Mouse (Mus musculus) spleen, postnatal 14 days (tissue): ENCODE measurements around the gene Smarcc2.
A peak's percentile ranks its signal among the peaks of the same experiment; 100 is the strongest.
"Not testable (repeated sequence)": the region's sequence is repeated elsewhere in the genome, so short reads cannot be mapped to it uniquely, and the experiment has no call there.

Experiments used
- DNase-seq, 2 experiments: peaks; one replicate each; pipeline ENCODE4 v3.0.0; 2021 to 2022; ENCODE audit warnings: low spot score in 2 of 2

Gene Smarcc2

DNA sequence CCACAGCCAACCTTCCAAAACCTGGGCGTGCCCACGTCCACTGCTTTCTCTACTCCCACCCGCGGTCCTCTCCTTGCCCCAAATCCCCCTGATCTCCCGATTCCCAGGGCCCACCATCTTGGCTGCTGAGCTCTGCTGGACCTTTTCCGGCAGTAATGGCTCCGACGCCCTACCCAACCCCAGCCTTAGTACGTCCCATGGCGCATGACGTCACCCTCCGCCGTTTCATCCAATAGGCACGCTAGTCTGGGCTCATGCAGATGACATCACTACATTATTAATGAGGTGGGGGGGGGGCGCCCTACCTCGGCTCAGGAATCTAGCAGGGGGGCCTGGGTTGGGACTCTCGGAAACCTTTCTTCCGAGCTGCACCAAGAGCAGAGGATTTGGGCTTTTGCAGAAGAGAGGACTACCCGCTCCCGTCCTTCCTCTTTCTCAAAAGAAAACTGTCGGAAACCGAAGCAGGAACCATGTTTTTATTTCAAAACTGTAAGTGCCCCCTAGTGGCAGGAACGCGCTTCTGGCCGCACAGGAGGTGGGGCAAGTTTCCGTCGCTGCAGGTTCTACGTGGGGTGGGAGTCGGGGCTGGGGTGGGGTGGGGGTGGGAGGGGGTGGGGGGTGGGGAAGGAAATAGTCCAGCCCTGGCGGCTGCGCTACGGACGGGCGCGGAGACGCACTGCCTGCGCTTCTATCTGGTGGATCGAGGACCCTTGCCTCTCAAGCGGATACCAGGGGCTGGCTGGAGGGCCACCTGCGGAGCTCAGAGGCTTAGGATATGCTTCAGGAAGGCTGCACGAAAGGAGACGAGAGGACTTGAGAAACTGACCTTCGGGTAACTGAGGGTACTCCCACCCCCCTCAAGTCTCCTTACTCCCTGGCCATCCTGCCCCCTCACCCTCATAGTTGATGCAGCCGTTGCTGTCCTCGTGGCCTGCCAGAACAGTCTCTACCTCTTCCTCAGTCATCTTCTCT, 34.9 kb downstream of the Smarcc2 start, which contains the start of gene Myl6:
Gene Myl6, minus strand, starts transcription at position 451 of the 972 bp plus-strand sequence.
- DNase-seq = peak; percentile 94 to 96

DNA sequence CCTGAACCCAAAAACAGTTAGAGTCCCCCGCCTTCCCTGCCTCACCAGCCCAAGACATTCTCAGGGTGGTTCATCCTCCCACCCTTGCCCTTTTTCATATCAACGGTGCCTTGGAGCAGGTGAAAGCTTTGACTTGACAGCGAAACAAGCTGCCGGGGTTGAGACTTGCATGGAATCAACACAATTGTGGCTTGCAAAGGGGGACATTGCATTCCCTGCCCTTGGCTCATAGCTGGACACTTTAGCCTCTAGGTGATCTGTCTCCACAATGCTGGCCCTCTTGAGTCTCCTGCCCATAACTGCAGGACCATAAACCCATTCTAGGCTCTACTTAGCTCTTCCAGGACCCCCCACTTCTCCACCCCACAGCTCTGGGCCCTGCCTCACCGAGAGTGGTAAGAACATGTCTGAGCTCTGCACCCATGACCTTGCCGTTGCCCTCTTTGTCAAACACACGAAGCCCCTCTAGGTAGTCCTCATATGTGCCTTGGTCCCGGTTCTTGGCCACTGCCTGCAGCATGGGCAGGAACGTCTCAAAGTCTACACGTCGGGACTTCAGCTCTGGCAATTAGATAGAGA, 35.7 kb downstream of the Smarcc2 start:
- no peak for DNase-seq

DNA sequence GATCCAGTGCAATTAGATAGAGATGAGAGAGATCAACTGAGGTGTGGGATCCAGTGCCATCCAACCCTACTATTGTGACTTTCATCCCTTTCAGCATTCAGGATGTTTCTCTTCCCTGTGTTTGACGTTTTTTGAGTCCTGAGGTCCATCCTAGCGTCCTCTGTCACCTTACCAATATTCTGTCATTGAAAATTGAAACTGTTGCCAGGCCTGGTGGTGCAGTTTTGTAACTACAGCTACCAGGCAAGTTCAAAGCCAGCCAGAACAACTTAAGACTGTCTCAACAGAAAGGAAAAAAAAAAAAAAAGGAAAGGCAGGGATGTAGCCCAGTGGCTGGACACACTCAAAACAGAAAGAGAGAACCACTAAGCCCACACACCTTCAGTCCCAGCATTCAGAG, 36.2 kb downstream of the Smarcc2 start:
- DNase-seq = no peak

DNA sequence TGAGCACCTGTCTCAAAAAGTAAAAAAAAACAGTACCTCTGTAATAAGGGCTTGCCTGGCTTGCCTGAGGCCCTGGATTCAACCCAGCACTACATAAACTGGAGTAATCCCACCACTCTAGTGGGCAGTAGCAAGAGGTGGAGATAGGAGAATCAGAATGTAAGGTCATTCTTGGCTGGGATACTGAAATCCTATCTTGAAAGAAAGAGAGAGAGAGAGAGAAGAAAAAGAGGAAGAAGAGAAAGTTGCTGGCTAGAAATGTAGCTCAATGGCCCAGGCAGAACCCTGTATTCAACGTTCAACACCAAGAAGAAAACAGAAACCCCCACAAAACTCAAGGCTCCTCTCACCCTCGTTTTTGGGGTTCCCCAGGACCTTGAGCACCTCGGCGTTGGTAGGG, 36.9 kb downstream of the Smarcc2 start:
- no peak for DNase-seq

DNA sequence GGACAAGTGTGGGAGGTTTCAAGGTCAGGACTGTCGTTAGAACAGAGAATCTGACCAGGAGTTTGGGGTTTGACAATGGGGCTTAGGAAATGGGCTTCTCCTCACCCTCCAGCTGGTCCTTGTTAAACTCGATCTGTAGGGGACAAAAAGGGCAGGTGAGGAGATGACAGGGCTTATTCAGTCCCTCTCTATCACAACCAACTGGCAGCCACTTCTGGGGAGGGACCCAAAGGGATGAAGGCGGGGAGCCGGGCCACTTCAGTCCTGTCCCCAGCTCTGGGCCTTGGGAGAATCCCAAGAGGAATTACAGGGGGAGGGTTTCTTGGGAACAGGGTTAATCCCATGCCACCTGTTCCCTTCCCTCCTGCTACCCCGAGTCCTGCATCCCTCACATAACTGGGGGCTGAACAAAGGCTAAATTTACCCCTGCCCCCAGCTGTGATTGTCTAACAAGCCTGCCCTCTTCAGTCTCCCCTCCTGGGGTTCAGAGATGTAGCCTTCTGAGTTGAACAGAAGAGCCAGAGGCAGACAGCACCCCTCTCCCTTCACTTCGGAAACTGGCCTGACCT, 37.5 kb downstream of the Smarcc2 start:
- DNase-seq = no peak

DNA sequence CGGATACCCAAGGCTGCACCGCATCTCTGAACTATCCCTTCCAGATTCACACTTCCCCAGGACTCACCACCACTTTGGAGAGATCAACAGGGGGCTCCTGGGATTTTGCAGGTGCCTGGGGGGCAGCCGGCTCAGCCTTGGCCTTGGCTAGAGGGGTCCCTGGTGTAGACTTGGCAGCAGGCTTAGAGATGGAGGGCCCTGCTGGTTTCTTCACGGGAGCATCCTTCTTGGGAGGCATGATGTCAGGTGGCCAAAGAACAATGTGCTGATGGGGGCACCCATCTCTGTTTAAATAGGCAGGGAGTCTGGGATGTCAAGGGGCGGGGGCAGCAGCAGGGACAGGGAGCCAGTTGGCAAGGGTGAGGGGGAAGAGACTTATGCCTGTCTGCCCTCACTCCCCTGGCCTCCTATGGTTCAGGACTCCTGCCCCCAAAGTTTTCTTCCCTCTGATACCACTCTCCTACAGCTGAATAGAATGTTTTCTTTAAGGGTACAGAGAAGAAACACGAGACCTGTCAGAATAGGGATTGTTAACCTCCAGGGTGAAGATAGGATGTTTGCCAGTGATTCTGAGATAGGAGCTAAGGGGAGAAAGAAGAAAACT, 38.2 kb downstream of the Smarcc2 start:
- DNase-seq = no peak

DNA sequence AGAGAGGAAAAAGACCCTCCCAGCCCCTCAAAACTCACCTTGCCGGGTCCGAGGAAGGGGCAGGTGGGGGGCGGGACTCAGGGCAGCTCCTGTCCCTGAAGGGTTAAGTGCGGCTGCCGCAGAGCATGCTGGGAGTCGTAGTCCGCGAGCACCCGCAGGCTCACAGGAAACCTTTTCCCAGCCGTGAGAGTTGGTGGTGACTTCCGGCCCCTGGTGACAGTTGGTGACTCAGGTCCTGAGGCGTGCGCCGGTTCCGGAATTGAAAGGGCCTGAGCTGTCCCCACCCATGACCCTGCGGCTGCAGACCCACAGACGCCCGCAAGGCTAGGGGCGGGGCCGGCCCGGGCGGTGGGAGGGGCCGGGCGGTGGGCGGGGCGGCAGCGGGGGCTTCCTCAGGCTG, 39.5 kb downstream of the Smarcc2 start, which contains the start of gene Myl6b:
Gene Myl6b, minus strand, starts transcription at position 96 of the 400 bp plus-strand sequence.
- DNase-seq = peak; percentile 85 to 92

DNA sequence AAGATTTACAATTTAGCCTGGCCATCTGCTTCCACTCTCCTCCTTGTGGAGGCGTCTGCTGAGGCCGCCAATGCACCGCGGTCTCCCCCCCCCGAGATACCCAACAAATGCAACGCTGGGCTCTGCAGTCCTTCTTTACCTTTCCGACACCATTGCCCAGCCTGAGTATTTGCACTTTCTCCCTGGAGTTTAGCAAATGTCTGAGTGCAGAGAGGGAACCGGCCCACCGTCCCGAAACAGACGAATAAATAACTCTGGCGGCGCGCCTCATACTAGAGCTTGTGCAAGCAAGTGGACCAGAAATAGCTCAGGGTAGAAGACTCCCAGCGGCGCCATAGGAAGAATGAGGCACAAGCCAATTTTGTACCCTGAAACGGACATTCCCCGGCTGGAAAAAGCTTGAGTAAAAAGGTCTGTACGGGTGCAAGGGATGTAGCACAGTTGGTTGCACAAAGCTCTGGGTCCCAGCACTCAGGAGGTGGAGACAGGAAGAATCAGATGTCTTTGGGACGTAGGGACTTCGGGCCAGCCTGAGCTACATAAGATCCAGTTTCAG, 40.1 kb downstream of the Smarcc2 start:
- DNase-seq = peak in 1 of 2 experiments; percentile 40

DNA sequence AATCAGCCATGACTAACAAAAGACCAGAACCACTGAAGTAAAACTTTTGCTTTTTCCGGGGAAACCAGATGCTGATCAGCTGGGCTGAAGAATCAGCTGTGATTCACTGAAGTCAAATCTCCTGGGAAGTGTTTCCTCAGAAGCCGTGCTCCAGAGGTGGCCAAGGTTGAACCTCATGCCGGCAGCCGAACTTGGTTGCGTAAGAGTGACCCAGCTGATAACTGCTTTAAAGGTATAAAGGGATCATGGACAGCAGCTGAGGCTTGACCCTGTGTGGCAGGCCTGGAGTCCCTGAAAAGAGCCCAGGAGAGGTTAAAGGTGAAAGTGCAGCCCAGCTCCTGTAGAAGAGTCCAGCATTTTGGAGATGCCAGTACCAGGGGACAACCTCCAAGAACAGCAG, 43.3 kb downstream of the Smarcc2 start:
- DNase-seq = no peak

DNA sequence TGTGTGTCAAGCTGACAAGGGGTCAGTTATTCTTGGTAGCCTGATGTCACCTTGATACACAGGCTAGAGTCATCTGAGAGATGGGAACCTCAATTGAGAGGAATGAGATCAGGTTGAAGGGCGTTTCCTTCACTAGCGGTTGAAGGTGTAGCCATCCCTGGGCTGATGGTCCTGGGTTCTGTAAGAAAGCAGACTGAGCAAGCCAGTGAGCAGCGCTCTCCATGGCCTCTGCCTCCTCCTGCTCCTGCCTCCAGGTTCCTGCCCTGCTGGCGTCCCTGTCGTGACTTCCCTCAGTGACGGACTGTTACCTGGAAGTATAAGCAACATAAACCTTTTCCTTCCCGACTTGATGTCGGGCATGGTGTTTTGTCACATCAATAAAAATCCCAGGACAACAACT, 44.5 kb downstream of the Smarcc2 start:
- DNase-seq = no peak

DNA sequence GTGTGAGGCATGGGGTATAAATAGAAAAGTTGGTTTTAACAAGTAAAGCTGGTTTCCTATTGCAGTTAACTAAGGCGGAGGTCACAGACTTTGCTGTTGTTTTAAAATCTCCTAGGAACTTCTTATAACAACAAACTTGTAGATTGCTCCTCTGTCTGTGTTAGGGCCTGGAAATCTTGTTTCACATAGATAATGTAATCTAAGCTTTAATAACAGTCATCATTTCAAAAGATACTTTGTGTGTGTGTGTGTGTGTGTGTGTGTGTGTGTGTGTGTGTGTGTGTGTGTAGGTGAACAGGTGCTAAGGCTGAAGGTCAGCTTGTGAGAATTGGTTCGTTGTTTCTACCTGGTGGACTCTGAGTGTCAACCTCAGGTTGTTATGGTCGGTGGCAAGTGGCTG, 45.0 kb downstream of the Smarcc2 start:
- no peak for DNase-seq

DNA sequence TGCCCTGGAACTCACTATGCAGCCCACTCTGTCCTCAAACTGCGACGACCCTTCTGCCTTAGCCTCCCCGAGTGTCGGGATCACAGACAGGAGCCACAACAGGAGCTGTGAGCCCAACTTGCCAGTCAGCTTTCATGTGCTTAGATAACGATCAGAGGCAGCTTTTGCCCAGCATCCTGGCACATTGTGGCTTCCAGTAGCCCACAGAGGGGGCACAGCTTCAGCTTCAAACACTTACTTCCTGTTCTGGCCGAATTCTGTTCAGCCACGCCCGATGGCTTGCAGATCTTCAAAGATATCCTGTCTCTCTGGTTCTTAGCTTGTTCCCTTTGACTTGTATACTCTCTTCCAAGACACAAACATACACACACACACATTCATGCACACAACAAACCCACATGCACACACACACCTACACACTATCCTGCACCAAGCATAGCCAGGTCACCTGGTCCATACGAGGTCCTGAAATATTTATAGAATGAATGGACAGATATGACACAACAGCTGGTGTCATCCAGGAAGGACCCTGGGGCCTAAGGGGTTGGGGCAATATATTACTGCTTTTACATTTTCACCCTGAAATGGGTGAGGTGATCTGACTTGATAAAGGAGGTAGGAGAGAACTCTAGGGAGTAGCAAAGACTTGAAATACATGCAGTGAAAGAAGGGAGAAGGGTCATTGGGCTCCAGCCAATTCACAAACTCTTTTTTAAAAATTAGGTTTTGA, 45.8 kb downstream of the Smarcc2 start:
- DNase-seq = no peak

DNA sequence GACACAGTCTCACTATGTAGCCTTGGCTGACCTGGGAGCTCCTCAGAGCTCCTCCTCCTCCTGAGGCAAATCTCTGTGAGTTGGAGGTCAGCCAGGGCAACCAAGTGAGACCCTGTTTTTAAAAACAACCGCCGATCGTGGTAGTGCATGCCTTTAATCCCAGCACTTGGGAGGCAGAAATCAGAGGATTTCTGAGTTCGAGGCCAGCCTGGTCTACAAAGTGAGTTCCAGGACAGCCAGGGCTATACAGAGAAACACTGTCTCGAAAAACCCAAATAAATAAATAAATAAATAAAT, 46.3 kb downstream of the Smarcc2 start:
- DNase-seq = not testable (repeated sequence)

DNA sequence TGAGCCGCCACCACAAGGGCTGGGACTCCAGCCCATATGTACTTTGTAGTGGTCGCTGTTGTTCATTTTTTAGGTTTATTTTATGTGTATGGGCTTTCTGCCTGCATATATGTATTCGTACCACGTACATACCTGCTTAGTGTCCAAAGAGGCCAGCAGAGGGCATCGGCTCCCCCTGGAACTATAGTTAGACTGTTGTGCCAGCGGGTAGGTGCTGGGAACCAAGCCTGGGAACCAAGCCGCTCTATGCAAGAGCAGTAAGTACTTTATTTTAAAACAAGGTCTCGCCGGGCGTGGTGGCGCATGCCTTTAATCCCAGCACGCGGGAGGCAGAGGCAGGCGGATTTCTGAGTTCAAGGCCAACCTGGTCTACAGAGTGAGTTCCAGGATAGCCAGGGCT, 46.9 kb downstream of the Smarcc2 start:
- DNase-seq = no peak

DNA sequence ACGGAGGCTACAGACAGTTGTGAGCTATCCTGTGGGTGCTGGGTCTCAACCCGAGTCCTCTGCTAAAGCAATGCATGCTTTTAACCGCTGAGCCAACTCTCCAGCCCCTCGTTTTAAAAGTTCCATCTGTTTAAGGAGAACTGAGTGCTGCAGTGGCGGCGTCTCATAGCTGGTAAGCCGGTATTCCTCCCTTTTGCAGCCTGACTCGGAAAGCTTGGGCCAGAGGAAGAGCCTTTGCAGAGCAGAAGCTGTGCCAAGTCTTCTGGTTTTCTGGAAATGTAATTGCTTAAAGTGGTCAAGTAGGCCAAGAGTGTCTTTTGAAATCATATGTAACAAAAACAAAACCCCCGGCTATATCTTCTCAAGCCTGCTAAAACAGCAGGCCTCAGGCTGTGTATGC, 49.2 kb downstream of the Smarcc2 start:
- no peak for DNase-seq

DNA sequence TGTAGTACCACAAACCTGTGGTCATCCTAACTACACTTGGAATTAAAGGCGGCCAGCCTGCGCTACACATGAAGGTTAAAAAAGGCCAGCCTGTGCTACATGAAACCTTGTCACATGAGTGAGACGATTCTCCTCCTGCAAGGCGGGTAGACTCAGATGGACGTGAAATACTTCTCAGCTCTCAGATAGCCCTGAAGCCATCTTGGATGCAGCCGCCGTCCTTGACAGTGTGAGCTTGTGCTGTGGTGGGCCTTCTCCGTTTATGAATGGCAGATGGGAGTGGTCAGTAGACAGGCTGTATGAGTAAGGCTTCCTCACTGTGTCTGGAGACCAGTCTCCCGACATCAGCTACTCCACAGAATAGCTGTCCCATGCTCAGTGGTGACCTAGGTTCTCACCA, 50.2 kb downstream of the Smarcc2 start:
- DNase-seq = no peak

DNA sequence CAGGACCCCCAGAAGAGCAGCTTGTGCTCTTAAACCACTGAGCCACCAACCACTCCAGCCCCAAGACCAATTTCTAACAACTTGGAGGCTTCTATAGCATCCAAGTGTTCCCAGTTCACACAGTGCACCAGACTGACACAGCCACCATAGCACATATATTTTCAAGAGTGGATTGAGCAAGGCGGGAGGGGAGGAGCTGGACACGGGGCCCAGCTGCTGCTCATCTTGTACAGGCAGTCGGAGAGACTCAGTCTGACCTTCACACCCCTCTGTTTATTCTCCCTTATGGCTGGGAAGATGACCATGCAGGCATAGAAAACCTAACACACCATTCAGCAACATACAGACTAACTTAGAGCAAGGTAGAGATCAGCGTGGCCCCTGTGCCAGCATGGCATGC, 50.8 kb downstream of the Smarcc2 start:
- DNase-seq = no peak

DNA sequence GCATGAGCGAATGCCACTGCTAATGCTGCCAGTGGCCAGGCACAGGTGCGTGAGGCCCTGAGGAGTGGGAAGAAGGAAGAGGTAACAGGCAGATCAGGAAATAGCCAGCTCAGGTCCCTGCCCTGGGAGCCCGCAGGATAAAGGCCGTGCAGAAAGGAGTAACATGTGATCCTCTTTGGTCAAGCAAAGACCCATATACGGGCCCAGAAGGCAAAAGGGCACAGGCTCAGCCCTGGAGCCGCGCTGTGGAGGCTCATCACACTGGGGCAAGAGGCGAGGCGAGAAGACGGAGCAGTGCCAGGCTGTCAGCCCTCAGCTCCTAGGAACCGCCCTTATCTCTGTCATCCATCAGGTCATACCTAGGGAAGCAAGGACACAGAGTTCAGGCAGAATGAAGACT, 51.3 kb downstream of the Smarcc2 start:
- no peak for DNase-seq

DNA sequence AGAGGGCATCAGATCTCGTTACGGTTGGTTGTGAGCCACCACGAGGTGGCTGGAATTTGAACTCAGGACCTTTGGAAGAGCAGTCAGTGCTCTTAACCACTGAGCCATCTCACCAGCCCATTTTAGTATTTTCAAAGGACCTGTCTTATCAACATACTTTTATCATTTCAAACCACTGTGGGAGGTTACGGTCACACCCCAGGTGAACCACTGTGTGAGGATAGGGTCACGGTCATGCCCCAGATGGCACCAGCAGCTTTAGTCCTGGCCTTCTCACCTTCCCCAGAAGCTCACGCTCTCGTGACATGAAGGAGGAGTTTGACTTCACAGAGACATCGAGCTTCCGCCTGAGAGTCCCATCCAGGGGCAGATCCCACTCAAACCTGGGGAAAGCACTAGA, 52.1 kb downstream of the Smarcc2 start:
- no peak for DNase-seq

DNA sequence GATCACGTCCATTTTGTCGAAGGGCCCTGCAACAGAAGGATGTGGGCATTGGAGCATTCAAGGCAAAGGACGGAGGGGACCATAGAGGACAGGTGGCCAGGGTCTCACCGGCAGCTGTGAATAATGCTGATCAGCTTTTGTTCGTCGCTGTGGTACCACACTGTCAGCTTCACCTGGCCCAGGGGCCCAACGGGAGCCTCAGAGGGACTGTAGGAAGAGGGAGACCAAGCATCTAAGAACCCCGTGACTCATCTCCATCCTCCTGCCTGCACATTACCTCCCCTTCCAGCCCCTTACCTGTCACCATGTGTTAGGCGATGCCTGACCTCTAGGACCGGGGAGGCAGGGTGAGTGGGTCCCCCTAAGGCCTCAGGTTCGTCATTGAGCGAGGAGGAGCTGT, 52.7 kb downstream of the Smarcc2 start:
- no peak for DNase-seq

DNA sequence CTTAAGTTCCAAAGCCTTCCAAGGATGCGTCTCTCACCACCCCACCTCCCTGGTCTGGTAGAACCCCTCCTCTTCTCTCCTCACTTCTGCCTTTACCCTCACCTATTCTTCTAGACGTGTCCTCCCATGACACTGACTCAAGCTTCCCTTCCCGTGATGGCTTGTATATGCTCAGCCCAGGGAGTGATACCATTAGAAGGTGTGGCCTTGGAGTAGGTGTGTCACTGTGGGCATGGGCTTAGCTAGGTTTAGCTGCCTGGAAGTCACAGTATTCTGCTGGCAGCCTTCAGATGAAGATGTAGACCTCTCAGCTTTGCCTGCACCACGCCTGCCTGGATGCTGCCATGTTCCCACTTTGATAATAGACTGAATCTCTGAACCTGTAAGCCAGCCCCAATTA, 56.0 kb downstream of the Smarcc2 start:
- DNase-seq = no peak

DNA sequence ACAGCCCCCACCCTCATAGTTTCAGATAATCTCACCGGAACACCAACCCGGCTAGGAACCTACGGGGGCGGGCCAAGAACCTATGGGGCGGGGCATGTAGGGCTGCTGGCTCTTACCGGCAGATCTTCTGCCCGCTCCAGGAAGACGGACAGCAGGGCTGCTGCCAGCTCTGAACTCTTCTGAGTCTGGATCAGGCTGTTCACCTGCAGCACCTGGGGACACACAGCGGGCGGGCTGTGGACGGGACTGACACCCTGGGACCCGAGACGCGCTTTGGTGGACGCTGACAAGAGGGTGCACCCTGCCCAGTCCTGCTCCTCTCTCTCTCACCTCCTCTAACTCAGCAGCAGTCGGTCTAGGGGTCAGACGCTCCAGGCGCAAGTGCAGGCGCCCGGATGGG, 57.0 kb downstream of the Smarcc2 start:
- DNase-seq = no peak
